Mouse (Mus musculus) heart, postnatal 4 days (tissue): ENCODE results near the gene Xrcc6. TPM values are rescaled to one million over a fixed set of nuclear protein-coding genes. Genes with fewer than 3 reads are reported as not detected.

ENCODE experiments used
- DNase-seq: peaks from one replicate; pipeline ENCODE4 v3.0.0; 2021
- total RNA-seq, 2 experiments: library from RNA; stranded (reverse); gene quantifications; 2 replicates each; pipeline ENCODE4 v1.2.3; 2021

The Xrcc6 gene
- total RNA-seq, 2 experiments from 2014 or later = 26.6 to 27.4 TPM

- DNase-seq = no peak
These were observed 35.0 kb downstream of the Xrcc6 start for GRCm38 (mm10) chr15:82022535-82023088.

DNA sequence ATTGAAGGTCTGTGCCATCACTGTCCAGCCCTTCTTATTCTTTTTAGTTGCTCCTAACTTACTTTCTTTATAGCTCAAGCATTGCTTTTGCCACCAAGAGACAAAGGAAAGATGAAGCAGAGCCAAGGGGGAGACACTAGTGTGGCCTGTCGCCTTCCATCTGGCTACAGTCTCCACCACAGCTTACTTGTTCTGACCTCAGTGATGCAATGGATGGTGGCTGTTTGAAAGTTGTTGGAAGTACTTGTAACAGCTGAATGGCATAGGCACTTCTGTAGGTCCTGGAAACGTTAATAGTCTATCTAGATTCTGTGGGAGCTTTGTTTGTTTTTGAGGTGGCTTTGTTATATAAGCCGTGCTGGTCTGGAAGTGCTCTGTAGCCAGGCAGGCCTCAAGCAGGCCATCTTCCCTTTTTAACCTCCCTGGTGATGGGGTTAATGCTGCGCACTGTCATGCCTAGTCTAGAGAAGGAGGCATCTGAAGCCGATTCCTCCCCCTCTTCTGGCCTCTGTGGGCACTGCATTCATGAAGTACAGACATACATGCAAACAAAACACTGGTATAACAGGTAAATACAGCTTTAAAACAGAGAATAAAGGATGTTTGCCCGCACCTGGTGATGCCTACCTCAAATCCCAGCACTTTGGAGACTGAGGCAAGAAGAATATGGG lies 36.5 kb downstream of the Xrcc6 start:
- DNase-seq = no peak

- no peak for DNase-seq
These were observed 39.6 kb downstream of the Xrcc6 start for GRCm38 (mm10) chr15:82027276-82027675.

DNA sequence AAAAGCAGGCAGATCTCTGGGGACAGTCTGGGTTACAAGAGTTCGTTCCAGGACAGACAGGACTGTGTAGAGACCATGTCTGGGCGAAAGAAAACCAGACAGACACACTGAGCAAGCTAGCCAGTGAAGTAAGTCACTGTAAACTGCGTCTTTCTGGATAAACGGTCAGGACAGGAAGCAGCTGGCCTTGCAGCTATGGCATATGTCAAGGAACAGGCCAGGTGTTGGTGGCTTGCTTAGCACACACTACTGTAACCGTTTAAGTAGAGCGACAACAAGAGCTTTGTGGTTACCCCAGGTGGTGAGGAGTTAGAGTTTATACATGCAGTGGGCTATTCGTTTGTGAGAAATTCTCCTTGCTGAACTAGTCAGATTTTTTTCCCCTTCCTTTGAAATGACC lies 40.1 kb downstream of the Xrcc6 start:
- no peak for DNase-seq

DNA sequence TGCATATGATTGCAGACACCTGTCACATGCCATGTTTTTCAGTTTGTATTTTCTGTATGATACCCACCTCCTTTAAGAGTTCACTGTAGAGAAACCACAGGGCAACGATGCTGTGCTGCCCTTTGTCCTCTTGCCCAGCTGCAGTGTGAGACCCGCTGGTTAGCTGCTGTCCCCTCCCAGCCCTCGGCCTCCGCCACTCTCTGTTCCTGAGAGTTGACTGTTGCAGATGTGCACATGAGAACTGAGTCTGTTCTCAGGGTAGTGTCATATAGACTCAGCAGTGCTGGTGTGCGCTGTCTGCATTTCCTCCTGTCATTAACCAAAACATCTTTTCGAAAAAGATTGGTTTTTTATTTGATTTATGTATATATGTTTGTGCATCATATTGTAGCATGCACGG lies 44.8 kb downstream of the Xrcc6 start:
- DNase-seq = no peak

DNA sequence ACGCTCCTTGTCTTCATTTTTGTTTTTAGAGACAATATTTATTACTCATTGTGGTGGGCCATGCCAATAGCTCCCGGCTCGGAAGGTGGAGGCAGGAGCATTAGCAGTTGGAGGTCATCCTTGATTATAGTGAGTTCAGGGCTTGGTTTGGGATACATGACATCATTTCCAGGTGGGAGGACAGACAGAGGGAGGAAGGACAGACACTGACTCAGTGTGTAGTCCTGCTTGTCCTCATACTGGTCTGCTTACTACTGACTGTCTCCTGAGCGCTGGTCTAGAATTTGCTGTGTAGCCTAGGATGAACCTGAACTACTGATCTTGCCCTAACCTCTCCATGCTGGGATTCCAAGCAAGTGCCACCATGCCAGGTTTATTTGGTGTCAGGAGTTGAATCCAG lies 46.1 kb downstream of the Xrcc6 start, which contains the start of gene Desi1:
Gene Desi1 (minus strand): TSS at position 101 of the 400 bp plus-strand sequence.
- DNase-seq = no peak

GRCm38 (mm10) chr15:82035904-82036689 lies 48.5 kb downstream of the Xrcc6 start:
- DNase-seq = peak; percentile 39

DNA sequence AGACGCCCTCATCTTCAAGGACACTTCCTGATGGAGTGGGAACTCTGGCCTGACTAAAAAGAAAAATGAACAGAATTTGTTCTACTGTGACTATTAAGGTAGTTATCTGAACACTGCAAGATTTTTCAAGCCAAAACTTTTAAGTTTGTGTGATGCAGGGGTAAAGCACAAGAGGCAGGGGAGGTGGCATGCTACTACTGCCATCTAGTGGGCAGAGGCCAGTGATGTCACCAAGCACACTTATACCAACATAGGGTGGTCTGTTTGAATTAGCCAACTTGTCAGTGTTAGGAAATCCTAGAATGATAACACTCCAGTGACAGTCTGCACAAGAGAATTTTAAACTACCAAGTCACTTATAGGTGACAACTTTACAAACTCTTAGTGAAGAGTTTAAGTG lies 53.0 kb downstream of the Xrcc6 start:
- DNase-seq = peak; percentile 58

DNA sequence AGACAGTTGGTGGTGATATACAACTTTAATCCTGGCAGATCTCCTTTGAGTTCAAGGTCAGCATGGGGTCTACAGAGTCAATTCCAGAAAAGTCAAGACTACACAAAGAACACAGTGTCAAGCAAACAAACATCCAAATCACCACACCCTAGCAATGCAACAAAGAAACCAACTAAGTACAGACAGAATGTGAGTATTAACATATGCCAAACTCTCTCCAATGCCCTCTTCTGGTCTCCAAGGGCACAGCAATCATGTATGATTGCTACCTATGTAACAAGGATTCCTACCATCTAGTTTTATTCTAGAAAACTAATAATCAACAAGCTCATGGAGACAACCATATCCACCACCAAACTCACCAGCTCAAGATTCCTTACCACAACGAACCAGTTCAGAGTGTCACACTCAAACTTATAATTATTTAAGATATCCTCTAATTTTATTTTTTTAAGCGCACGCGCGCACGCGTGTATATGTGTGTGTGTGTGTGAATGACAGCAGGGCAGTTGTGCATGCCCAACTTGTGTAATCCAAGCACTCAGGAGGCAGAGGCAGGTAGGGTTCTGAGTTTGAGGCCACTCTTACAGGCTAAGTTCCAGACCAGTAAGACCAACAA lies 56.6 kb downstream of the Xrcc6 start:
- no peak for DNase-seq

- peak; percentile 32 for DNase-seq
These were observed 58.7 kb downstream of the Xrcc6 start for GRCm38 (mm10) chr15:82046246-82046891.

DNA sequence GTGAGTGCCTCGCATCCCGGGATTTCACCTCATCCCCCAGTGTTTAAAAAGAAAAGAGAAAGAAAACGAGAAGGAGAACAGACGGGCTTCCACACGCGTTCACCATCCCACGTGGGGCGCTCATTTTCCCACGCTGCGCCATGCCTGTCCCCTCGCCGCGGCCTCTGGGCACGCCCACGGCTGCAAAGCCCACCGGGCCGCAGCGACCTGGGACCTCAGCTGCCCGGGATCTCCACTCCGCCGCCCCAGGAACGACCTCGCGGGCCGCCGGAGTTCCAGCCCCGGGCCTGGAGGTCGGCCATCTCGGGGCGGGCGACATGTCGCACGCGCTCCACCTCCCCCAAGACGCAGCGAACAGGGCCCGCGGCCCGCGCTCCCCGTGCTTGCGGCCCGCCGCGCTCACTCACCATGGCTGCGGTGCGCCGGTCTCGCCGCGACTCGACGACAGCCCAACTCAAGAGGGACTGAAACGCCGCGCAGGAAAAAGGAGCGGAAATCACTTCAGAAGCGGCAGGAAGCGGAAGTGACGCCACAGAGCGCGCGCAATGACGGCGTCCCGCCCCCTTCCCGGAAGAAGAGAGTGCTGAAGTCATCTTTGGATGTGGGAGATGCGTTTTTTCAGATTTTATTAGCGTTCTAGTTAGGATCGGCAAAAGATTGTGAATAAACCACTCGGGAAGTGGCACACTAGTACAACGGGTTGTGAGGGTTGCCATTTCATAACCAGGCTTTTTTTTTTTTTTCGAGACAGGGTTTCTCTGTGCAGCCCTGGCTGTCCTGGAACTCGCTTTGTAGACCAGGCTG lies 59.6 kb downstream of the Xrcc6 start, which contains the start of gene Snu13:
Gene Snu13 (minus strand): TSS at position 519 of the 804 bp plus-strand sequence.
- DNase-seq = peak; percentile 93

- no peak for DNase-seq
These were observed 64.9 kb downstream of the Xrcc6 start for GRCm38 (mm10) chr15:82052544-82052943.

- DNase-seq = no peak
These were observed 71.1 kb downstream of the Xrcc6 start, which contains the start of gene 4930407I10Rik for GRCm38 (mm10) chr15:82058719-82059201. TSS of gene 4930407I10Rik (plus strand) at chr15:82059151.

- DNase-seq = no peak
These were observed 76.3 kb downstream of the Xrcc6 start for GRCm38 (mm10) chr15:82063909-82064308.

DNA sequence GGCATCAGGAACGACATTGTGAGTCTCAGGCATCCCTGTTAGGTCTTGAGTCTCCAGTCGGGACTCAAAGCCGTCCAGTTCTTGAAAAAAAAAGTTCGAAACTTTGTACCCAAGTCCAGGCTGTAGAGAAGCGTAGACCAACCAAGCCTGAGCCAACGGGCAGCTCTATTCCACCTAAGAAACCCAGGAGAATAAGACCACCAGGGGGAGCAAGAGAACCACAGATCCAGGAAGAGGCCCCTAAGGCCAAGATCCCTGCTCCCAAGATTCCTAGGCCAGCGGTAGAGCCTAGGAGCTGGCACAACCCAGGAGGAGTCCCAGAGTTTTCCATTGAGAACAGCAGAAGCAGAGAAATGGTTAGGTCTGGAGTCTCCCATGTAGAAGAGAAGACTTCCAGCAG lies 77.9 kb downstream of the Xrcc6 start:
- peak; percentile 84 for DNase-seq

GRCm38 (mm10) chr15:82069898-82070297 lies 82.3 kb downstream of the Xrcc6 start, which contains the start of gene Mei1:
TSS of gene Mei1 (plus strand) at chr15:82069996.
- no peak for DNase-seq

GRCm38 (mm10) chr15:82071816-82072469 lies 84.3 kb downstream of the Xrcc6 start:
- DNase-seq = no peak

GRCm38 (mm10) chr15:82073490-82073889 lies 85.9 kb downstream of the Xrcc6 start:
- DNase-seq = no peak

GRCm38 (mm10) chr15:82079883-82080282 lies 92.2 kb downstream of the Xrcc6 start:
- DNase-seq = no peak

DNA sequence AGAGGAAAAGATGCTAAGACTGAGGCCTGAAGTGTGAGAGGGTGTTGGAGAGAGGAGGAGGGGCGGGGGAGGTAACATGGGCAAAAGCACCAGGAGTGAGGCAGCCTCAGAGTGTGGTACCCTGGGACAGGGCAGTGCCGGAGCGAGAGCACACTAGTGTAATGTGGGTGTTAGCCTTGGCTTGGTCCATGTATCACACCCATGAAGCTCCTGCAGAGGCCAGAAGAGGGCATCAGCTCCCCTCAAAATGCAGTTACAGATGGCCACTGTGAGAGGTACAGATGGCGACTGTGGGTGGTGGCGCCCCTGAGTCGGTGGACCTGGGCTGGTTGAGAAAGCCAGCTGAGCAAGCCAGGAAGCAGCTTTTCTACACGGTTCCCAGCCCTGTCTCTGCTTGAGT lies 93.5 kb downstream of the Xrcc6 start:
- no peak for DNase-seq

DNA sequence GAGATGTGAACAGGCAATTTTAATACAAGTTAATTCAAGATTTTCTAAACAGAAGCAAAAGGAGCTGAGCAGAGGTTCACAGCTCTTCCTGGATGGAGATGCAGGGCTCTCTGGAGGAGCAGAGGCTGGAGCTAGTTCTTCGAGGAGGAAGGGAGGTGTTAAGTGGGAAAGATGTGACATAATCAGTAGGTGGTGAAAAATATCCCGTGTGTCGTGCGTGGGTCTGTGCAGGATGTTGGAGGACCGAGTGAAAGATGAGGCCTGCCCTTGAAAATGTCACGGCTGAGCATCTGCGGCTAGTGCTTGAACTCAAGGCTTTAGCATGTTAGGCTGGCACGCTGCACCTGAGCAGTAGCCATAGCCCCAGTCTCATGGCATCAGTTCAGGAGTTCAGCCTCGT lies 98.0 kb downstream of the Xrcc6 start:
- DNase-seq = no peak
